Mouse (Mus musculus) neural tube, embryonic 11.5 days (tissue): ENCODE results near the gene Lrrc3c. TPM values are rescaled to one million over a fixed set of nuclear protein-coding genes. Genes with fewer than 3 reads are reported as not detected.

Experiments
- polyA plus RNA-seq: library from polyadenylated mRNA; unstranded; fragments of >200 nt; fragmentation: Nextera tagmentation; extraction: Ambion mirVana; gene quantifications from 2 replicates; pipeline ENCODE4 v1.2.1, GENCODE M21; 2014

Lrrc3c gene
- polyA plus RNA-seq, 1 experiment from 2014 or later: not detected

Other genes with a start within 250 kb of the Lrrc3c start
- 0.15 TPM in 1 of 2 replicates, not detected in the other for gene Ppp1r1b, start 249.9 kb upstream of the Lrrc3c start, polyA plus RNA-seq
- 39.7 and 45.6 TPM in 2 replicates for gene Stard3, start 239.9 kb upstream of the Lrrc3c start, polyA plus RNA-seq
- 3.1 and 3.9 TPM in 2 replicates for gene Tcap, start 214.5 kb upstream of the Lrrc3c start, polyA plus RNA-seq
- gene Pnmt, start 211.8 kb upstream of the Lrrc3c start, polyA plus RNA-seq: 0.40 and 0.91 TPM in 2 replicates
- 6.7 and 7.2 TPM in 2 replicates for gene Pgap3, start 197.8 kb upstream of the Lrrc3c start, polyA plus RNA-seq
- gene Erbb2, start 185.8 kb upstream of the Lrrc3c start, polyA plus RNA-seq: 22.3 and 24.5 TPM in 2 replicates
- gene Mien1, start 159.3 kb upstream of the Lrrc3c start, polyA plus RNA-seq: 133 and 151 TPM in 2 replicates
- gene Grb7, start 151.9 kb upstream of the Lrrc3c start, polyA plus RNA-seq: 1.4 and 1.9 TPM in 2 replicates
- not detected in 2 replicates for gene Ikzf3, start 52.3 kb upstream of the Lrrc3c start, polyA plus RNA-seq
- gene Zpbp2, start 47.2 kb upstream of the Lrrc3c start, polyA plus RNA-seq: 0.16 TPM in 1 of 2 replicates, not detected in the other
- gene Ormdl3, start 10.9 kb upstream of the Lrrc3c start, polyA plus RNA-seq: 11.1 and 14.5 TPM in 2 replicates
- 0.64 and 1.5 TPM in 2 replicates for gene Gm12355, start 27.4 kb downstream of the Lrrc3c start, polyA plus RNA-seq
- not detected in 2 replicates for gene Gsdma3, start 28.1 kb downstream of the Lrrc3c start, polyA plus RNA-seq
- 0.17 TPM in 1 of 2 replicates, not detected in the other for gene Gsdma2, start 48.5 kb downstream of the Lrrc3c start, polyA plus RNA-seq
- gene Gsdma, start 66.1 kb downstream of the Lrrc3c start, polyA plus RNA-seq: not detected in 2 replicates
- gene Psmd3, start 84.3 kb downstream of the Lrrc3c start, polyA plus RNA-seq: 172 TPM in 2 replicates
- not detected in 2 replicates for gene Csf3, start 103.0 kb downstream of the Lrrc3c start, polyA plus RNA-seq
- 67.6 and 74.5 TPM in 2 replicates for gene Med24, start 131.1 kb downstream of the Lrrc3c start, polyA plus RNA-seq
- 32.0 and 34.7 TPM in 2 replicates for gene Thra, start 142.3 kb downstream of the Lrrc3c start, polyA plus RNA-seq
- gene Nr1d1, start 177.0 kb downstream of the Lrrc3c start, polyA plus RNA-seq: 1.5 and 1.9 TPM in 2 replicates
- 24.1 and 24.2 TPM in 2 replicates for gene Msl1, start 197.2 kb downstream of the Lrrc3c start, polyA plus RNA-seq
- gene Casc3, start 206.6 kb downstream of the Lrrc3c start, polyA plus RNA-seq: 55.4 and 59.4 TPM in 2 replicates
- gene Rapgefl1, start 238.5 kb downstream of the Lrrc3c start, polyA plus RNA-seq: 2.3 and 2.8 TPM in 2 replicates